ENCODE assay signal across 19 mouse cellular contexts in genomic region chr6:91606634-91607215, GRCm38 (mm10).
DNase-seq lines count a peak whose midpoint lies in the region; ATAC-seq and TF ChIP-seq lines count a peak whose summit lies in the region.
"Had no signal": no experiment of that assay in that cellular context is flagged by ENCODE, and none has a peak within 500 bp of the region (broad histone marks: within the 10 kb centered on the region; RNA-seq: fewer than 3 reads in every experiment).

No protein-coding gene starts in this region.

- H3K36me3 ChIP-seq in heart, postnatal 0 days (replicated peaks; ENCODE audit: control insufficient read depth, insufficient read depth, low read length) = no peaks in the 10 kb centered on the region
- no peaks in the 10 kb centered on the region for H3K36me3 ChIP-seq in intestine, embryonic 16.5 days (ENCODE audit: control insufficient read depth, insufficient read depth, low read length)
- H3K36me3 ChIP-seq: embryonic facial prominence, embryonic 10.5 days; midbrain, embryonic 13.5 days; neural tube, embryonic 15.5 days had no signal

- no peak overlapping the region for H3K4me3 ChIP-seq in heart, postnatal 0 days (ENCODE audit: low read depth, low read length)
- H3K4me3 ChIP-seq in intestine, embryonic 16.5 days (ENCODE audit: low read length) = no peak overlapping the region
- H3K4me3 ChIP-seq: embryonic facial prominence, embryonic 10.5 days; layer of hippocampus, adult 2 months; midbrain, embryonic 13.5 days; neural tube, embryonic 15.5 days had no signal

- peak; percentile 32 for DNase-seq in gastrocnemius, postnatal 25 days
- DNase-seq in gastrocnemius, postnatal 10 days = no peak
- peak; percentile 10 for DNase-seq in layer of hippocampus, adult 9-11 months
- no peak for DNase-seq in layer of hippocampus, adult 11-12 months (ENCODE audit: low spot score)
- DNase-seq in heart, postnatal 0 days (ENCODE audit: low spot score) = no peak
- DNase-seq in heart, postnatal 36 days = peak; percentile 33 to 44
- DNase-seq: B cell, adult 2 months; cerebellum, adult 18-20 months; gastrocnemius, postnatal 36 days; kidney, postnatal 10 days; lung, adult 18-20 months; lung, postnatal 14 days; thymus, adult 18-20 months had no signal

- no peaks in the 10 kb centered on the region for H3K4me1 ChIP-seq in heart, postnatal 0 days (ENCODE audit: control insufficient read depth, insufficient read depth)
- no peaks in the 10 kb centered on the region for H3K4me1 ChIP-seq in intestine, embryonic 16.5 days (ENCODE audit: control insufficient read depth, insufficient read depth, low read length)
- H3K4me1 ChIP-seq: neural tube, embryonic 15.5 days had no signal

- WGBS in heart, postnatal 0 days = 72% methylated on average over 10 of the region's 10 CpGs
- 86% methylated on average over 10 of the region's 10 CpGs for WGBS in intestine, embryonic 16.5 days

- no peak overlapping the region for H3K9ac ChIP-seq in heart, postnatal 0 days (replicated peaks; ENCODE audit: low read depth, low read length)
- H3K9ac ChIP-seq in intestine, embryonic 16.5 days (ENCODE audit: low read depth, low read length) = no peak overlapping the region
- H3K9ac ChIP-seq: midbrain, embryonic 13.5 days; neural tube, embryonic 15.5 days had no signal

- ATAC-seq in heart, postnatal 0 days (ENCODE audit: insufficient read depth, low read depth) = peak; percentile 58
- ATAC-seq in intestine, embryonic 16.5 days = no peak
- ATAC-seq: midbrain, embryonic 13.5 days had no signal

- 0 out of 2 replicates have a peak, but pooled peaks cover 7% of the 10 kb centered on the region for H3K27me3 ChIP-seq in heart, postnatal 0 days (ENCODE audit: control insufficient read depth, insufficient read depth, low read length)
- no peaks in the 10 kb centered on the region for H3K27me3 ChIP-seq in intestine, embryonic 16.5 days (replicated peaks; ENCODE audit: control insufficient read depth, insufficient read depth, low read length)
- H3K27me3 ChIP-seq: midbrain, embryonic 13.5 days; neural tube, embryonic 15.5 days had no signal

- no peak for TF ChIP-seq CTCF in heart, postnatal 0 days (IDR thresholded peaks at IDR 0.05; ENCODE audit: low read depth)

- H3K4me2 ChIP-seq in heart, postnatal 0 days (ENCODE audit: low read depth, low read length) = no peak overlapping the region
- no peak overlapping the region for H3K4me2 ChIP-seq in intestine, embryonic 16.5 days (ENCODE audit: low read depth, low read length)
- H3K4me2 ChIP-seq: liver, embryonic 11.5 days; midbrain, embryonic 13.5 days; neural tube, embryonic 15.5 days had no signal

- no peak for TF ChIP-seq EP300 in heart, postnatal 0 days (IDR thresholded peaks at IDR 0.05; ENCODE audit: low read depth)

- no peak overlapping the region for H3K27ac ChIP-seq in heart, postnatal 0 days (ENCODE audit: low read depth)
- H3K27ac ChIP-seq in intestine, embryonic 16.5 days (ENCODE audit: low read length) = no peak overlapping the region
- H3K27ac ChIP-seq: embryonic facial prominence, embryonic 10.5 days; midbrain, embryonic 13.5 days; neural tube, embryonic 15.5 days had no signal

- intact Hi-C loops in heart, postnatal 36 days (cut with DNase I) = no loop called here

- H3K9me3 ChIP-seq in heart, postnatal 0 days (replicated peaks; ENCODE audit: control insufficient read depth, low read length) = no peaks in the 10 kb centered on the region
- no peaks in the 10 kb centered on the region for H3K9me3 ChIP-seq in intestine, embryonic 16.5 days (ENCODE audit: control insufficient read depth, low read length)
- H3K9me3 ChIP-seq: embryonic facial prominence, embryonic 10.5 days; midbrain, embryonic 13.5 days; neural tube, embryonic 15.5 days had no signal

Comparison
In these comparisons a context has a peak if more than half of its experiments do, and no peak if none do; other contexts are left out.
1. DNase-seq: peak in gastrocnemius, postnatal 25 days (single experiment), layer of hippocampus, adult 9-11 months (single experiment) and heart, postnatal 36 days (2 of 2); none in gastrocnemius, postnatal 10 days (single experiment), layer of hippocampus, adult 11-12 months (single experiment) and heart, postnatal 0 days (single experiment).